Mouse (Mus musculus) adrenal gland, postnatal 25 days (tissue): ENCODE measurements around the gene Gm5934. TPM values are rescaled to one million over a fixed set of nuclear protein-coding genes. Genes with fewer than 3 reads are reported as not detected.
"Not testable (repeated sequence)": the region's sequence is repeated elsewhere in the genome, so short reads cannot be mapped to it uniquely, and the experiment has no call there.

Experiments used
- DNase-seq: peaks from one replicate; pipeline ENCODE4 v3.0.0; 2021; ENCODE audit warnings: mixed read lengths
- long read RNA-seq: library from polyadenylated mRNA; stranded (forward); transcript quantifications from one replicate; pipeline ENCODE4 v2.0.0, GENCODE M21; 2021
- total RNA-seq: library from RNA; stranded (reverse); gene quantifications from 2 replicates; pipeline ENCODE4 v1.2.3, GENCODE M21; 2021

Gene Gm5934
- not detected in 2 replicates for total RNA-seq
- long read RNA-seq, result 0 reads

GRCm38 (mm10) chrX:24500660-24501059 is at the start of gene Gm5934:
Gene Gm5934, minus strand, starts transcription at chrX:24500760.
- DNase-seq, result not testable (repeated sequence)

Other genes starting within 250 kb of the Gm5934 start
- gene Gm4297, start 74.1 kb upstream of the Gm5934 start, total RNA-seq, result not detected in 2 replicates